Mouse (Mus musculus) central nervous system, embryonic 11.5 days (tissue): Measurements from ENCODE around the gene Vmn1r113. TPM values are rescaled to one million over a fixed set of nuclear protein-coding genes. Genes with fewer than 3 reads are reported as not detected.

Experiments
- polyA plus RNA-seq: library from polyadenylated mRNA; depleted of rRNA; stranded (reverse); fragments of >200 nt; gene quantifications from 2 replicates; pipeline ENCODE4 v1.2.3, GENCODE M21; 2012; rRNA removed

Vmn1r113 gene
- not detected in 2 replicates for polyA plus RNA-seq

DNA sequence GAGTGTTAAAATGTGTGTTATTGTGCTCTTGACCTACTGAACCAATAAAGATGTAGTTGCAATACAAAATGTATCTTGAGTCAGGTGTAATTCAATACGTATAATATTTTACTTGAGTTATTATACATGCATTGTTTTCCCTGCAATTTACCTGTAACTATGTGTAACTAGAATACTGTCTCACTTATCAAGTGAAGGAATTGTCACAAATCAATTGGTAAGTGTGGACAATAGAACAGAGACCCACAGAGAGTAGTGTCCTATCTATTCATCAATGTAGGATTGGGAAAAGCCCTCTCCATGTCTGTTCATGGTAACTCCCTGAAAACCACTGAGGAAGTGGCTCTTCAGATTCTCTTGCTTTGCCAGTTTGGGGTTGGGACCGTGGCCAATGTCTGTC, at the start of gene Vmn1r113:
Gene Vmn1r113 (plus strand): TSS at position 301 of the 400 bp plus-strand sequence.

DNA sequence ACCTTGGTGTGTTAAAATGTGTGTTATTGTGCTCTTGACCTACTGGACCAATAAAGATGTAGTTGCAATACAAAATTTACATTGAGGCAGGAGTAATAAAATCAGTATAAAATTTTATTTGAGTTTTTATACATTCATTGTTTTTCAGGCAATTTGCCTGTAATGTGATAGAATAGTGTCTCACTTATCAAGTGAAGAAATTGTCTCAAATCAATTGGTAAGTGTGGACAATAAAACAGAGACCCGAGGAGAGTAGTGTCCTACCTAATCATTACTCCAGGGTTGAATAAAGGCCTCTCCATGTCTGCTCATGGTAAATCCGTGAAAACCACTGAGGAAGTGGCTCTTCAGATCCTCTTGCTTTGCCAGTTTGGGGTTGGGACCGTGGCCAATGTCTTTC, 16.2 kb upstream of the Vmn1r113 start, which contains the start of gene Vmn1r112:
Gene Vmn1r112 (plus strand): TSS at position 301 of the 400 bp plus-strand sequence.

DNA sequence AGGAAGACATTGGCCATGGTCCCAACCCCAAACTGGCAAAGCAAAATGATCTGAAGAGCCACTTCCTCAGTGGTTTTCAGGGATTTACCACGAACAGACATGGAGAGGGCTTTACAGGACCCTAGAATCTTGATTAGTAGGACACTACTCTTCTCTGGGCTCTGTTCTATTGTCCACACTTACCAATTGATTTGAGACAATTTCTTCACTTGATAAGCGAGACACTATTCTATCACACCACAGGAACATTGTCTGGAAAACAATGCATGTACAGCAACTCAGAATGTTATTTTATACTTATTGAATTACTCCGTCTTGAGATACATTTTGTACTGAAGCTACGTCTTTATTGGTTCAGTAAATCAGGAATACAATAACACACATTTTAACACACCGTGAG, 25.0 kb downstream of the Vmn1r113 start, which contains the start of gene Vmn1r114:
Gene Vmn1r114 (minus strand): TSS at position 101 of the 400 bp plus-strand sequence.

Other genes with a start within 250 kb of the Vmn1r113 start
- not detected in 2 replicates for gene Gm5726, start 241.5 kb upstream of the Vmn1r113 start, polyA plus RNA-seq
- not detected in 2 replicates for gene Gm4141, start 211.0 kb upstream of the Vmn1r113 start, polyA plus RNA-seq
- gene Gm4513, start 188.3 kb upstream of the Vmn1r113 start, polyA plus RNA-seq = not detected in 2 replicates
- gene Vmn1r107, start 118.4 kb upstream of the Vmn1r113 start, polyA plus RNA-seq = not detected in 2 replicates
- gene Vmn1r111, start 84.1 kb upstream of the Vmn1r113 start, polyA plus RNA-seq = not detected in 2 replicates
- gene Gm10668, start 56.7 kb upstream of the Vmn1r113 start, polyA plus RNA-seq = not detected in 2 replicates
- gene Vmn1r112, start 16.1 kb upstream of the Vmn1r113 start, polyA plus RNA-seq = not detected in 2 replicates
- gene Vmn1r114, start 24.9 kb downstream of the Vmn1r113 start, polyA plus RNA-seq = not detected in 2 replicates
- not detected in 2 replicates for gene Vmn1r115, start 57.7 kb downstream of the Vmn1r113 start, polyA plus RNA-seq
- gene Vmn1r116, start 85.0 kb downstream of the Vmn1r113 start, polyA plus RNA-seq = not detected in 2 replicates
- not detected in 2 replicates for gene Vmn1r117, start 96.8 kb downstream of the Vmn1r113 start, polyA plus RNA-seq
- gene Vmn1r118, start 125.1 kb downstream of the Vmn1r113 start, polyA plus RNA-seq = not detected in 2 replicates
- not detected in 2 replicates for gene Vmn1r119, start 225.2 kb downstream of the Vmn1r113 start, polyA plus RNA-seq